In the genomic region with DNA sequence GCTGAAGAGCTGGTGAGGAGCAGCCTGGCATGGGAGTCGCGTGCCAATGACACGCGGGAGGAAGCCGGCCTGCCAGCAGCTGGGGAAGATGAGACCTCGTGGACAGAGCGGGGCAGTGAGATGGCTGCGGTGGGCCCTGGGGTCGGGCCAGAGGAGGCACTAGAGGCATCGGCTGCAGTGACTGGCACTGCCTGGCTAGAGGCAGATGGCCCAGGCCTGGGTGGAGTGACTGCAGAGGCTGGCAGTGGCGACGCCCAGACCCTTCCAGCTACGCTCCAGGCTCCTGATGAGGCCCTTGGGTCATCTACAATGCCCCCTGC, we compare ENCODE assay signal across 8 mouse cellular contexts. TPM values are rescaled to one million over a fixed set of nuclear protein-coding genes. Genes with fewer than 3 reads are reported as not detected.
DNase-seq lines count a peak whose midpoint lies in the region; ATAC-seq and TF ChIP-seq lines count a peak whose summit lies in the region.

No protein-coding gene starts in this region.

- H3K4me2 ChIP-seq in heart, embryonic 12.5 days, result peak overlapping the region; percentile 100
- H3K4me2 ChIP-seq in forebrain, postnatal 0 days (ENCODE audit: low read depth), result peak overlapping the region; percentile 89
- H3K4me2 ChIP-seq in liver, postnatal 0 days (ENCODE audit: low read depth, low read length), result peak overlapping the region; percentile 99

- in situ Hi-C loops in ES-E14 (cut with MboI; ENCODE audit: low sequenced_read_pairs in 2 of 2, unreplicated experiment in 2 of 2), result no loop called here

- peak overlapping the region; percentile 76 for H3K9ac ChIP-seq in heart, embryonic 12.5 days
- peak overlapping the region; percentile 59 for H3K9ac ChIP-seq in ES-E14 (ENCODE audit: insufficient read depth, low read depth, low read length, poor library complexity, severe bottlenecking)
- peak overlapping the region; percentile 91 for H3K9ac ChIP-seq in forebrain, postnatal 0 days
- peak overlapping the region; percentile 26; the same call in 1 of the 2 replicates for H3K9ac ChIP-seq in liver, postnatal 0 days (replicated peaks)

- no peak overlapping the region for H3K27ac ChIP-seq in heart, embryonic 12.5 days (ENCODE audit: poor library complexity, severe bottlenecking)
- peak overlapping the region; percentile 15; the same call in 1 of the 2 replicates for H3K27ac ChIP-seq in ES-E14 (ENCODE audit: insufficient read depth, low read depth, low read length, poor library complexity, severe bottlenecking)
- peak overlapping the region; percentile 92 for H3K27ac ChIP-seq in forebrain, postnatal 0 days (ENCODE audit: low read depth, low read length)
- H3K27ac ChIP-seq in liver, postnatal 0 days (ENCODE audit: low read depth), result no peak overlapping the region

- intact Hi-C loops in heart, postnatal 10 days (cut with DNase I), result no loop called here

- WGBS in heart, embryonic 12.5 days, result 35% methylated on average over 13 of the region's 13 CpGs
- WGBS in forebrain, postnatal 0 days, result 33% methylated on average over 13 of the region's 13 CpGs
- 43% methylated on average over 13 of the region's 13 CpGs for WGBS in liver, postnatal 0 days (ENCODE audit: insufficient replicate concordance)

- H3K9me3 ChIP-seq in heart, embryonic 12.5 days (replicated peaks), result no peaks in the 10 kb centered on the region
- no peaks in the 10 kb centered on the region for H3K9me3 ChIP-seq in ES-E14 (ENCODE audit: control insufficient read depth, insufficient read depth, low read depth, low read length)
- H3K9me3 ChIP-seq in forebrain, postnatal 0 days (ENCODE audit: low read length), result no peaks in the 10 kb centered on the region
- H3K9me3 ChIP-seq in liver, postnatal 0 days (ENCODE audit: low read length), result no peaks in the 10 kb centered on the region

- peaks cover 6% of the 10 kb centered on the region; the same call in 1 of the 2 replicates for H3K36me3 ChIP-seq in heart, embryonic 12.5 days
- no peaks in the 10 kb centered on the region for H3K36me3 ChIP-seq in ES-E14 (ENCODE audit: control insufficient read depth, insufficient read depth, low read length, poor library complexity, severe bottlenecking)
- H3K36me3 ChIP-seq in forebrain, postnatal 0 days (ENCODE audit: insufficient read depth), result peaks cover 27% of the 10 kb centered on the region; the same call in 1 of the 2 replicates
- H3K36me3 ChIP-seq in liver, postnatal 0 days (replicated peaks; ENCODE audit: insufficient read depth, low read length), result no peaks in the 10 kb centered on the region

- ATAC-seq in heart, embryonic 12.5 days (ENCODE audit: insufficient number of reproducible peaks, low FRiP score), result 0 out of 2 replicates have a peak, but pooled peaks have one; percentile 13
- ATAC-seq in forebrain, postnatal 0 days, result no peak; the same call in 1 of the 2 replicates
- ATAC-seq in liver, postnatal 0 days, result no peak
- ATAC-seq in activated CD4-positive, CD25-positive, alpha-beta regulatory T cell, adult 4 months, result no peak

- H3K4me1 ChIP-seq in heart, embryonic 12.5 days (replicated peaks), result peaks cover 24% of the 10 kb centered on the region
- H3K4me1 ChIP-seq in ES-E14 (ENCODE audit: control insufficient read depth in 2 of 2, insufficient read depth in 2 of 2, low read length in 2 of 2, poor library complexity in 1 of 2), result peaks cover 6 to 32% of the 10 kb centered on the region in 2 experiments
- peaks cover 34% of the 10 kb centered on the region for H3K4me1 ChIP-seq in forebrain, postnatal 0 days (ENCODE audit: insufficient read depth)
- peaks cover 11% of the 10 kb centered on the region for H3K4me1 ChIP-seq in liver, postnatal 0 days (ENCODE audit: insufficient read depth)

- TF ChIP-seq EP300 in liver, postnatal 0 days (IDR thresholded peaks at IDR 0.05; ENCODE audit: low read depth), result no peak

- DNase-seq in heart, postnatal 10 days, result no peak
- no peak for DNase-seq in ES-E14 (ENCODE audit: low read depth, low spot score)
- no peak for DNase-seq in forebrain, postnatal 0 days
- no peak for DNase-seq in liver, postnatal 0 days
- no peak for DNase-seq in adrenal gland, postnatal 10 days
- no peak for DNase-seq in lung, postnatal 4 days

- H3K4me3 ChIP-seq in heart, embryonic 12.5 days, result peak overlapping the region; percentile 77
- peak overlapping the region; percentile 79 to 80 for H3K4me3 ChIP-seq in ES-E14 (ENCODE audit: insufficient read depth in 1 of 2, low read depth in 1 of 2, low read length in 2 of 2, poor library complexity in 1 of 2, severe bottlenecking in 1 of 2)
- peak overlapping the region; percentile 87 for H3K4me3 ChIP-seq in forebrain, postnatal 0 days (ENCODE audit: low read depth, low read length)
- peak overlapping the region; percentile 62 for H3K4me3 ChIP-seq in liver, postnatal 0 days (ENCODE audit: low read depth, low read length)

- H3K27me3 ChIP-seq in heart, embryonic 12.5 days (replicated peaks), result peaks cover 54% of the 10 kb centered on the region
- H3K27me3 ChIP-seq in forebrain, postnatal 0 days (ENCODE audit: insufficient read depth, low read length), result no peaks in the 10 kb centered on the region
- peaks cover 23% of the 10 kb centered on the region for H3K27me3 ChIP-seq in liver, postnatal 0 days (ENCODE audit: insufficient read depth, low read length)

- TF ChIP-seq CTCF in forebrain, postnatal 0 days (IDR thresholded peaks at IDR 0.05; ENCODE audit: low read depth), result no peak; the same call in 1 of the 2 replicates
- TF ChIP-seq CTCF in liver, postnatal 0 days (IDR thresholded peaks at IDR 0.05; ENCODE audit: low read depth), result no peak

TF ChIP-seq in ES-E14, 5 proteins besides CTCF, POLR2A, EP300 and RAD21:
- TF ChIP-seq MAFK (IDR thresholded peaks at IDR 0.05; ENCODE audit: insufficient read depth, low read depth, low read length), result no peak
- no peak for TF ChIP-seq ZNF384 (IDR thresholded peaks at IDR 0.05; ENCODE audit: low read depth, low read length)
- no peak for TF ChIP-seq CHD2 (IDR thresholded peaks at IDR 0.05; ENCODE audit: low read depth, low read length)
- TF ChIP-seq ZC3H11A (IDR thresholded peaks at IDR 0.05; ENCODE audit: borderline replicate concordance, low read depth, low read length), result no peak
- no peak for TF ChIP-seq HCFC1 (IDR thresholded peaks at IDR 0.05; ENCODE audit: borderline replicate concordance, insufficient read depth, low read length)
TF ChIP-seq in ES-E14: peak in this region for 0.

RNA-seq across cellular contexts. Expression of a gene that starts 2.7 kb away (rescaled TPM):
- polyA plus RNA-seq in heart, embryonic 12.5 days (2016; fragmentation: Nextera tagmentation; extraction: Ambion mirVana), result 1.9 and 2.1 TPM in 2 replicates
- under 1 TPM; 0.43 to 0.55 TPM for total RNA-seq in heart, postnatal 10 days (2021)
- 3.3 and 8.4 TPM in 2 replicates for total RNA-seq in ES-E14 (2012; rRNA removed)
- 365 and 387 TPM in 2 replicates for total RNA-seq in forebrain, postnatal 0 days (2014; rRNA removed)
- polyA plus RNA-seq in forebrain, postnatal 0 days (2015; fragmentation: Nextera tagmentation; extraction: Ambion mirVana), result 234 and 280 TPM in 2 replicates
- polyA plus RNA-seq in liver, postnatal 0 days (2015; fragmentation: Nextera tagmentation; extraction: Ambion mirVana), result 0.31 and 0.41 TPM in 2 replicates
- polyA plus RNA-seq in activated CD4-positive, CD25-positive, alpha-beta regulatory T cell, adult 4 months (2017; shearing (Covaris generic)), result under 1 TPM in 1 of 2 experiments, not detected in 1; 0.17 TPM
- total RNA-seq in adrenal gland, postnatal 10 days (2021), result 10 to 100 TPM; 13.6 to 18.6 TPM

RNA-seq across cellular contexts. Expression of a gene that starts 58.7 kb away (rescaled TPM):
- polyA plus RNA-seq in heart, embryonic 12.5 days (2016; fragmentation: Nextera tagmentation; extraction: Ambion mirVana), result 13.8 and 15.3 TPM in 2 replicates
- total RNA-seq in heart, postnatal 10 days (2021), result 1 to 10 TPM; 4.5 to 4.7 TPM
- 24.5 and 28.3 TPM in 2 replicates for total RNA-seq in ES-E14 (2012; rRNA removed)
- 27.8 and 35.2 TPM in 2 replicates for total RNA-seq in forebrain, postnatal 0 days (2014; rRNA removed)
- 27.1 and 27.5 TPM in 2 replicates for polyA plus RNA-seq in forebrain, postnatal 0 days (2015; fragmentation: Nextera tagmentation; extraction: Ambion mirVana)
- polyA plus RNA-seq in liver, postnatal 0 days (2015; fragmentation: Nextera tagmentation; extraction: Ambion mirVana), result 3.2 and 3.3 TPM in 2 replicates
- polyA plus RNA-seq in activated CD4-positive, CD25-positive, alpha-beta regulatory T cell, adult 4 months (2017; shearing (Covaris generic)), result 10 to 100 TPM; 14.4 to 16.1 TPM
- 1 to 10 TPM; 6.2 to 9.2 TPM for total RNA-seq in adrenal gland, postnatal 10 days (2021)

Comparison
In these comparisons a context has a peak if more than half of its experiments do, and no peak if none do; other contexts are left out.
1. H3K27ac ChIP-seq: peak in ES-E14 (single experiment) and forebrain, postnatal 0 days (single experiment); none in heart, embryonic 12.5 days (single experiment) and liver, postnatal 0 days (single experiment).
2. H3K9ac ChIP-seq: peak in every context shown above with its lines; median percentile 91 in forebrain, postnatal 0 days; 76 in heart, embryonic 12.5 days; 59 in ES-E14; 26 in liver, postnatal 0 days.
3. RNA of a gene that starts 2.7 kb away (total RNA-seq): 365 to 387 TPM in forebrain, postnatal 0 days; 13.6 to 18.6 TPM in adrenal gland, postnatal 10 days, 3.3 to 8.4 TPM in ES-E14 and 0.43 to 0.55 TPM in heart, postnatal 10 days; every median in the first group is over 10 times any median in the second.
4. Peak in every context shown above with its lines, with median percentiles within 50 percentile points of each other: H3K4me2 ChIP-seq and H3K4me3 ChIP-seq.